Mouse (Mus musculus) hindbrain, embryonic 14.5 days (tissue): ENCODE data around the gene Chst11. TPM values are rescaled to one million over a fixed set of nuclear protein-coding genes. Genes with fewer than 3 reads are reported as not detected.

Experiments used
- ATAC-seq: fragments of 200-750 bp; cut with Nextera tagmentation; 2 replicates; pipeline ENCODE4 v1.8.0; 2017; ENCODE audit warnings: moderate number of reproducible peaks, mild to moderate bottlenecking, moderate TSS enrichment, moderate library complexity; ENCODE audit not compliant: low FRiP score
- DNase-seq: peaks from one replicate; pipeline ENCODE4 v3.0.0-alpha.2; 2015; ENCODE audit warnings: low spot score
- H3K27ac ChIP-seq: fragments of 300-500 bp; sonication (generic); 2 replicates; pipeline ENCODE4 v1.5.1; 2014; ENCODE audit warnings: mild to moderate bottlenecking, moderate library complexity
- H3K27me3 ChIP-seq: fragments of 300-500 bp; sonication (generic); 2 replicates; pipeline ENCODE4 v1.6.1; 2014; ENCODE audit warnings: mild to moderate bottlenecking, low read length, mixed read lengths; ENCODE audit not compliant: control insufficient read depth, insufficient read depth
- H3K36me3 ChIP-seq: fragments of 300-500 bp; sonication (generic); replicated peaks from 2 replicates; pipeline ENCODE4 v1.6.1; 2014; ENCODE audit not compliant: control insufficient read depth, insufficient read depth
- H3K4me1 ChIP-seq: fragments of 300-500 bp; sonication (generic); replicated peaks from 2 replicates; pipeline ENCODE4 v1.6.1; 2014; ENCODE audit warnings: antibody characterized with exemption, low read length, mixed read lengths; ENCODE audit not compliant: control insufficient read depth, insufficient read depth
- H3K4me2 ChIP-seq: fragments of 300-500 bp; sonication (generic); replicated peaks from 2 replicates; pipeline ENCODE4 v1.6.1; 2014; ENCODE audit warnings: mild to moderate bottlenecking, moderate library complexity
- H3K4me3 ChIP-seq: fragments of 300-500 bp; sonication (generic); replicated peaks from 2 replicates; pipeline ENCODE4 v1.5.1; 2014; ENCODE audit warnings: mild to moderate bottlenecking, low read length
- H3K9ac ChIP-seq: fragments of 300-500 bp; sonication (generic); 2 replicates; pipeline ENCODE4 v1.6.1; 2014
- H3K9me3 ChIP-seq: fragments of 300-500 bp; sonication (generic); 2 replicates; pipeline ENCODE4 v1.6.1; 2016; ENCODE audit warnings: low read length; ENCODE audit not compliant: control insufficient read depth
- WGBS: fragments of 180-500 bp; shearing (Covaris S2); extraction: QIAGEN DNeasy Blood & Tissue Kit; methylation state at CpG from one replicate; pipeline ENCODE4 v1.1.7; 2014; 5-methylcytosine and 5-hydroxymethylcytosine counted together
- polyA plus RNA-seq: library from polyadenylated mRNA; unstranded; fragments of >200 nt; fragmentation: Nextera tagmentation; extraction: Ambion mirVana; gene quantifications from 2 replicates; pipeline ENCODE4 v1.2.1, GENCODE M21; 2014

The Chst11 gene
- polyA plus RNA-seq, 1 experiment from 2014 or later = 5.4 TPM

- Histone ChIP-seq H3K27me3 (no peaks in the 10 kb centered on the region), H3K9me3 (no peaks in the 10 kb centered on the region), H3K36me3 (no peaks in the 10 kb centered on the region), H3K4me1 (peaks cover 20% of the 10 kb centered on the region), H3K4me3 (no peak overlapping the region), H3K4me2 (no peak overlapping the region), H3K27ac (no peak overlapping the region), H3K9ac (no peak overlapping the region)
- ATAC-seq = no peak
- no peak for DNase-seq
- WGBS = 93% methylated on average over 5 of the region's 5 CpGs
These were observed 168.1 kb downstream of the Chst11 start for GRCm38 (mm10) chr10:83153374-83153773.

DNA sequence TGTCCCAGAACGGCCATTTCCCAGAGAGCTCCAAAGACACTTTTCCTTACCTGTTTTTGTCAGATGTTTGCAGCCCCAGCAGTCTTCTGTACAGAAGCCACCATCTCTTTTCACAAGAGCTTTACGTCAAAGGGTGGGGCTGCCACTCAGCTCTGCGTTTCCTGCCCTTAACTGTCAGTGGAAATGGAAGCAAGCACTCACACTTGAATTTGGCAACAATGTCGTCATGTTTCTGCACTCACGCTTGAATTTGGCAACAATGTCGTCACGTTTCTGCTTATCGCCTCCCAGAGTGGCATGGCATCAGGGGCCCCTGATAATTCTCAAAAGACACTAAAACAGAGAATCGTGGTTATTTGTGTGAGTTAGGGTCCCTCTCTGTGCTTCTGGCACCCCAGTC is 168.6 kb downstream of the Chst11 start:
- Histone ChIP-seq H3K27me3 (no peaks in the 10 kb centered on the region), H3K4me1 (peaks cover 18% of the 10 kb centered on the region), H3K4me3 (no peak overlapping the region), H3K4me2 (no peak overlapping the region), H3K36me3 (no peaks in the 10 kb centered on the region), H3K27ac (no peak overlapping the region), H3K9me3 (no peaks in the 10 kb centered on the region), H3K9ac (no peak overlapping the region)
- WGBS = 87% methylated on average over 9 of the region's 9 CpGs
- ATAC-seq (no peak), DNase-seq (no peak)

GRCm38 (mm10) chr10:83157289-83157688 is 172.0 kb downstream of the Chst11 start:
- H3K4me3 ChIP-seq = no peak overlapping the region
- peaks cover 8% of the 10 kb centered on the region for H3K4me1 ChIP-seq
- WGBS = 84% methylated on average over 5 of the region's 5 CpGs
- no peak overlapping the region for H3K4me2 ChIP-seq
- no peak overlapping the region for H3K9ac ChIP-seq
- no peaks in the 10 kb centered on the region for H3K36me3 ChIP-seq
- no peak overlapping the region for H3K27ac ChIP-seq
- H3K9me3 ChIP-seq = no peaks in the 10 kb centered on the region
- DNase-seq (no peak), ATAC-seq (no peak)
- no peaks in the 10 kb centered on the region for H3K27me3 ChIP-seq

DNA sequence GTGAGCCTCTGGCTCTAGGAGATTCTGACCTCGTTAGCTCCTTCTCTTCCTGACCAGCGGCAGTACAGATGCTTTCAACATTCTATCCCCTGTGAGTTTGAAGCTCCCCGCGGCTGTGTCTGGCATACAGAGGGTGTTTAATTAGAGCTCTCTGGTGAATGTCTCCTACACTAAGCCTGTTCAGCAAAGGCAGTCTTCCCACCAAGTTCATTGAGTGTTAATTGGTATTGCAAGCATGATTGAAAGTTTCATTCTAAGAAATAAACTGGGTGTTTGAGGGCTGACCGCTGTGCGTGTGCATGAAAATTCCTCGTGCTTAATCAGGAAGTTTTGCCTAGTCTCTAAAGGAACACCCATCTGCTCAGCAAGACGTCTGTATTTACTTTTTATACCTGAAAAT is 173.0 kb downstream of the Chst11 start:
- Histone ChIP-seq H3K27me3 (no peaks in the 10 kb centered on the region), H3K4me2 (no peak overlapping the region), H3K9ac (no peak overlapping the region), H3K36me3 (no peaks in the 10 kb centered on the region), H3K4me3 (no peak overlapping the region), H3K27ac (no peak overlapping the region), H3K4me1 (peaks cover 15% of the 10 kb centered on the region; the same call in 1 of the 2 replicates), H3K9me3 (no peaks in the 10 kb centered on the region)
- 61% methylated on average over 8 of the region's 8 CpGs for WGBS
- DNase-seq (no peak), ATAC-seq (no peak)

DNA sequence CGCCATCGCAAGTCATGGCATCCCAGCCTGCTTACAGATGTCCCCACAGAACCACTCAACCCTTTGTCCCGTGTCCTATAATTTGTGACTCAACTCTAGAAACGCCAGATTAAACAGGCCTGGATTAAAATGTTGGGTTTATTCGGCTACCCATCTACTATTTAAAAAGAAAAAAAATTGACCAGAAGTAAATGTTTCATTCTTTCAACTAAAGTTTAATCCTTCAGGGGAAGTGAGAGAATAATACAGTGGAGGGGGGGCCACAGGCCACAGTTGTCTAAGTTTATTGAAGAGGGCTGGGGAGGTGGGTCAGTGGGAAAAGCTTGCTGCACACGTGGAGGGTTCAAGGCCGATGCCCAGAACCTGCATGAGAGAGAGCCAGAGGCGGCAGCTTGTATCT is 173.9 kb downstream of the Chst11 start:
- 91% methylated on average over 8 of the region's 8 CpGs for WGBS
- Histone ChIP-seq H3K27ac (no peak overlapping the region), H3K4me1 (peaks cover 15% of the 10 kb centered on the region; the same call in 1 of the 2 replicates), H3K36me3 (no peaks in the 10 kb centered on the region), H3K9me3 (no peaks in the 10 kb centered on the region), H3K9ac (no peak overlapping the region), H3K4me2 (no peak overlapping the region), H3K4me3 (no peak overlapping the region), H3K27me3 (no peaks in the 10 kb centered on the region)
- no peak for ATAC-seq
- DNase-seq = no peak

GRCm38 (mm10) chr10:83161656-83162365 is 176.5 kb downstream of the Chst11 start:
- ATAC-seq = peak; percentile 62; the same call in 1 of the 2 replicates
- H3K27me3 ChIP-seq = no peaks in the 10 kb centered on the region
- WGBS = 62% methylated on average over 10 of the region's 10 CpGs

GRCm38 (mm10) chr10:83163946-83164345 is 178.6 kb downstream of the Chst11 start:
- no peaks in the 10 kb centered on the region for H3K27me3 ChIP-seq
- H3K27ac ChIP-seq = no peak overlapping the region
- H3K9me3 ChIP-seq = no peaks in the 10 kb centered on the region
- WGBS = 67% methylated on average over 6 of the region's 6 CpGs
- ATAC-seq = no peak
- H3K4me2 ChIP-seq = no peak overlapping the region
- H3K4me1 ChIP-seq = peaks cover 15% of the 10 kb centered on the region; the same call in 1 of the 2 replicates
- H3K9ac ChIP-seq = no peak overlapping the region
- DNase-seq = no peak
- no peaks in the 10 kb centered on the region for H3K36me3 ChIP-seq
- no peak overlapping the region for H3K4me3 ChIP-seq

More at GRCm38 (mm10) chr10:83161656-83162365, 176.5 kb downstream of the Chst11 start:
- H3K4me3 ChIP-seq = no peak overlapping the region
- H3K9me3 ChIP-seq = no peaks in the 10 kb centered on the region
- H3K36me3 ChIP-seq = no peaks in the 10 kb centered on the region
- no peak overlapping the region for H3K9ac ChIP-seq
- H3K4me2 ChIP-seq = no peak overlapping the region
- peaks cover 15% of the 10 kb centered on the region; the same call in 1 of the 2 replicates for H3K4me1 ChIP-seq
- DNase-seq = peak; percentile 44
- H3K27ac ChIP-seq = peak overlapping the region; percentile 3; the same call in 1 of the 2 replicates

GRCm38 (mm10) chr10:83164901-83165435 is 179.7 kb downstream of the Chst11 start:
- Histone ChIP-seq H3K9me3 (no peaks in the 10 kb centered on the region), H3K4me2 (no peak overlapping the region), H3K36me3 (no peaks in the 10 kb centered on the region), H3K4me3 (no peak overlapping the region), H3K9ac (no peak overlapping the region), H3K27me3 (no peaks in the 10 kb centered on the region), H3K27ac (no peak overlapping the region), H3K4me1 (peaks cover 15% of the 10 kb centered on the region; the same call in 1 of the 2 replicates)
- no peak for ATAC-seq
- WGBS = 78% methylated on average over 8 of the region's 9 CpGs
- DNase-seq = no peak

DNA sequence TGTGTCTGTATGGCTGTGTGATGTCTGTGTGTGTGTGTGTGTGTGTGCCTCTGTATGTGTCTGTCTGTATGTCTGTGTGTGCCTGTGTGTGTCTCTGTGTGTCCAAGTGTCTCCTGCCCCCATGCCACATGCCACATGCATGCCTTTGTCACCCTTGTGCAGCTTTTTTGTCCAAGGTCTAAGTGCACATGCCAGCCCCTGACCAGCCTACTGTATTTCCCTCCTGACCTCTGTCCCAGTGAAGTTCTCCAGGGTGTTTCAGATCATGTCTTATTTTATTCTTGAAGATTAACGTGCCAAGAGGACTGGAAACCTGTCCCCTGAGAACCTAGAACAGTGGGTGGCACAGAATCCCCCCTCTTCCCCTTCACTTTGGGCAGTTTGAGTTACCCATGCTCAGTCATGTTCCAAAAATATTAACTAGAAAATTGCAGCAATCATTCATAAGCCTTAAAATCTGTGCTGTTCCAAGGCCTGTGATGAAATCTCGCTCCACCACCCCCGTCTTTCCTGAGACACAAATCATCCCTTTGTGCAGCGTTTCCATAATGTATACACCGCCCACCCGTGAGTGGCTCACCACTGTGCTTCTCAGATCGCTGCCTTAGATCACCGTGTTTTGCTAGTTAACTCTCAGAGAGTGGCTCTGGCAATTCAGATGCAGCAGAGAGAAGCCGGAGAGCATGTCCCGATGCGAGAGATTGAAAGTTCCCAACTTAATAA is 180.4 kb downstream of the Chst11 start:
- DNase-seq (no peak), ATAC-seq (no peak)
- no peaks in the 10 kb centered on the region for H3K27me3 ChIP-seq
- H3K4me3 ChIP-seq = no peak overlapping the region
- no peaks in the 10 kb centered on the region for H3K9me3 ChIP-seq
- no peak overlapping the region for H3K27ac ChIP-seq
- no peaks in the 10 kb centered on the region for H3K36me3 ChIP-seq
- peaks cover 15% of the 10 kb centered on the region; the same call in 1 of the 2 replicates for H3K4me1 ChIP-seq
- H3K9ac ChIP-seq = no peak overlapping the region
- no peak overlapping the region for H3K4me2 ChIP-seq
- 74% methylated on average over 11 of the region's 11 CpGs for WGBS
